Mouse (Mus musculus): ENCODE measurements around the gene Prickle2.

Prickle2 gene

DNA sequence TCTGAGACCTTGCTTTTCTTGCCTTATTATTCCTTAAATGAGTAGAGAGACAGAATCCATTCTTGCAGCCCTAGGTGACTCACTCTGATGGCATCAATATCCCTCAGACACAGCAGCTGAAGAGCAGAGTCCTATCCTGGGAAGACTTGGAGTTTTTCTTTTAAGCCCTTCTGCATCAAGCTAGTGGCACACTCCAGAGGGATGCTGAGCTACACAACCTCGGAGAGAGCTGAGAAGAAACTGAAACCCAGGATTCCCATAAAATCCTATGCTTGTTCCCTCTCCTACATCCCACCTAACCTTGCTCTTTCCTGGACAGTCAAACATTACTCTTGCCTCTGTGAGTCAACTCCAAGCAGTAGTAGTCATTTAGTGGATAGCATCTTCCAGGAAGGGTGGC, 256.0 kb downstream of the Prickle2 start:
- no peak for DNase-seq (ENCODE audit: low read depth, low spot score)

GRCm38 (mm10) chr6:92446662-92447061, 259.3 kb downstream of the Prickle2 start:
- DNase-seq (ENCODE audit: low read depth, low spot score) = no peak

GRCm38 (mm10) chr6:92441205-92441604, 264.8 kb downstream of the Prickle2 start:
- DNase-seq (ENCODE audit: low read depth, low spot score) = no peak

GRCm38 (mm10) chr6:92440251-92440650, 265.7 kb downstream of the Prickle2 start:
- DNase-seq (ENCODE audit: low read depth, low spot score) = no peak

- DNase-seq (ENCODE audit: low read depth, low spot score) = no peak
Measured at GRCm38 (mm10) chr6:92432146-92432545, 273.8 kb downstream of the Prickle2 start.

DNA sequence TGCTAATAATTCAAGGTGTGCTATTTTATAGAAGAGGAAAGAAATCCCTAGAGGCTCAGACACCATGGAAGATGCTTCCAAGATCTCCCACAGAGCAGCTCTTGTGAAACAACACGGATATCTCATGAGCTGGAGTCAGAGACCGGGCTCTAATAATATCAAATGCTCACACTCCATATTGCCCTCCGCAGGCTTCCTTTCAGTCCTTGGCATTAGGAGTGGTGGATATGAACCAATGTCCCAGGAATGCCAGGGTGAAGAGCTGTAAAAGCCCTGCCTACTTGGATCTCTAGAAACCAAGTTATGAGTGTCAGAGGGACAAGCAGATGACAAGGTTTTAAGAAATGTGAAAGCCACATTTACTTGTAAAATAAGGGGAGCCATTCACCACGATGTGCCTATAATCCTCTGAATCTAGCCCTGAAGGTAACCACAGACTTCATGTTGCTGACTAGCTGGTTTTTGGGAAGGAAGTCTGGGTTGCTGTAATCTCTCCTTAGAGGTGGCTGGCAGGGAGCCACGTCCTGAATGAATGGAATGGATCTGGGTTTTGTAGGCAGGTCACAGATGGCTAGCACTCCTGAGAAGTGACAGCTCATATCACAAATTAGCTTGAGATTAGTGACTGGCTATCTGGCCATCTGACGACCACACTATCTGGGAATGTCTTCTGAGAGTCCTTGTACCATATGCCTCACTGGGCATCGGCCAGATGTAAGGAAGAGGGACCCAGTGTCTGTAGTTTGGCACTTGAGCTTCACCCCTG, 278.4 kb downstream of the Prickle2 start:
- DNase-seq (ENCODE audit: low read depth, low spot score) = no peak

DNA sequence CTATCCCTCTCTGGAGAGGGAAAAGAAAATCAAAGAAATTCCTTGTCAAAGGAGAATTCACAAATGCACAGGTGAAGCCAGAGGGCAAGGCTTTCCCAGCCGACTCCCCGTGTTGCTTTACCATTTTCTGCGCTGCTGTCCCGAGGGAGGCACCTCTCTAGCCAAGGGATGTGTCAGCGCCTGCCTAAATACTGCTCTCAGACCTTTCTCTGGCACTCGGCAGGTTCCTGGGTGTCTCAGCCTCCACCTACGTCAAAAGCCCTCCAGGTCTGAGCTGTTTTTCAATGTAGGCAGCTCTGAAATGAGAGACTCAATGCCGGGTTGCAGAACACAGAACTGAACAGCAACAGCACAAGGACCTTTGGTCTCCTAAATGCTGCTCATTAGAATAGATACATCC, 280.1 kb downstream of the Prickle2 start:
- DNase-seq (ENCODE audit: low read depth, low spot score) = no peak

DNA sequence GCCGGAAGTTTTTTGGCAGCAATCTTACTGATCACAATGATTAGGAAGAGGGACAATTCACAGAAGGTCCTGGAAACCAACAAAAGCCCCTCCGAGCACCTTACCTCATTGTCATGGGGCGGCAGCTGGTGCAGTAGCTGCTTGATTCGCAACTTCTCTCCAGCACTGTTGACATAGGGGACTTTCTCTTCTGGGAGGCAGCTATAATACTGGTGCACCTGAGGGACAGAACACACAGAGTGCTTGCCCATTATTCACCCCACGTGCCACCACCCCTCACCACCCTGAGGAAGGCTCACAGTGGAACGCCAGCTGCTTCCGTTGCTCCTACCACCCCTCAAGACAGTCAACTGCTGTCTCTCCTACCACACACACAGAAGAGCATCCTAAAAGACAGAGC, 280.5 kb downstream of the Prickle2 start:
- no peak for DNase-seq (ENCODE audit: low read depth, low spot score)

GRCm38 (mm10) chr6:92424991-92425390, 281.0 kb downstream of the Prickle2 start:
- no peak for DNase-seq (ENCODE audit: low read depth, low spot score)

DNA sequence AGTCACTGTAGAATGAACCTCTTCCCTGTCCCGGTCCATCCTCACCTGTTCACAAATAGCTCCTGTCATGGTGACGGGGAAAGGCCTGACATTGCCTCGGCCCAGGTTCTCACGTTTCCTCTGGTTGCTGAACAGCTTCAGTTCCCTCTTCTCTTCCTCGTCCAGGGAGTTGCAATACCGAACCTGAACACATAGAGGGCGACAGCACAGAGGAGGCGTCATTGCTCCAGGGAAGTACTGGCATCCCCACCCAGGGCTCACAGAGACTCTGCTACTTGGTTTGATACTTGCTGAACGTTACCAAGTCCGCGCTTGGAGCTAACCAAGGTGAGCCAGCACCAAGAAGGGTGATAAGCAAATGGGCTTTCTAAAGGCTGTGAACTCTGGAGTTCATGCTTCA, 283.7 kb downstream of the Prickle2 start:
- DNase-seq (ENCODE audit: low read depth, low spot score) = no peak

DNA sequence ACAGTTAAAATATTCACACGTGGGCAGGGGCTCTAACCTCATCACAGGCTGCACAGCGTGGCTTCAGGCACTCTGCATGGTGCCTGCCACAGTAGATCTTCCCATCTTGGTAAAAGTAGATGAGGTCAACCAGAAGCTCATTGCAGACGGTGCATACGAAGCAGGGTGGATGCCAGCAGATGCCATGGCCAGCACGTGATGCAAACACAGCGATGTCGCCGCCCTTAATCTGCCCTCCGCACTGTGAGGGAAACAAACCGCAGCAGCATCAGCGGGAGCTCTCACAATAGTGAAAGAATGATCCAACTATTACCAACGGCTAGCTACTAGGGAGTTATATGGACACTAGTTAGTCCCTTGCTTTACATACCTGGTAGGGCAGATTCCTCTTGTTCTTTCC, 285.8 kb downstream of the Prickle2 start:
- no peak for DNase-seq (ENCODE audit: low read depth, low spot score)

GRCm38 (mm10) chr6:92415405-92415755, 290.6 kb downstream of the Prickle2 start:
- DNase-seq (ENCODE audit: low read depth, low spot score) = no peak

DNA sequence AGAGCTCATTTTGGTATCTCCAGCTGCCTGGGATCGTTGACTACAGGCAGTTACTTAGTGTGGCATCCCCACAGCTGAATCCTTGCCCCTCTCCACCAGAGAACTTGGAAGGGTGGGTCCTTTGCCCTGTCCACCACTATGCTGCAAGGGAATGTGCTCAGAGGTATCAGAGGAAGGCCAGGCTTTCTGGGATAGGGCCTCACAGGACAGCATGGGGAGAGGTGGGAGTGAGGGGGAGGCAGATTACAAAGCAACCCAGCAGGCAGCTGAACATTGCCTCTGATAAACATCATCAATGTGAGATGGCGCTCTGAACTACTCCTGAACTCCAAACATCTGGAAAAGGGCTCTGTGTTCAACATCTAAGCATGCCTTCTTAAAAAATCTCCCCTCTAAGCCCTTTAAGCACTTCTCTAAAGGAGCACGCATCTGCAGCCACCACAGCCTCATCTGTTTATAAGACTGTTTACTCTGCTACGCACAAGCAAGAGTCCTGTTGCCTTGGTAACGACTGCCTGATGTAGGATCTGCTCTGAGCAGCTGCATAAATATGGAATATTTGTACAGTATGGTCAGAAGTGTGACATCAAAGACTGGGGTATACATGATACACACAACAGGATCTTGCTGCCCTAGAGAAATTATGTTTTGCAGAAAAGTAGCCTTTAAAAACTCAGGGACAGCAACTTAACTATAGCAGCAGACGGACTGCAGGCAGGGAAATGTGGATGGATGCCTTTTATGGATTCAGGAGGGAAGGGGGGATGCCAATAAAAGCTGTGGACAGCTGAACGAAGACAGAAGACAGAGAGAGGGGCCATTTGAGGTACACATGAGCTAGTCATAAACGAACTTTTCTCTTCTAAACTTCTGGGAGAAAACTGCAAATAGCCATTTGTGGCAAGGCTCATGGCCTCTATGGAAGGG, 291.2 kb downstream of the Prickle2 start:
- DNase-seq (ENCODE audit: low read depth, low spot score) = peak; percentile 60

DNA sequence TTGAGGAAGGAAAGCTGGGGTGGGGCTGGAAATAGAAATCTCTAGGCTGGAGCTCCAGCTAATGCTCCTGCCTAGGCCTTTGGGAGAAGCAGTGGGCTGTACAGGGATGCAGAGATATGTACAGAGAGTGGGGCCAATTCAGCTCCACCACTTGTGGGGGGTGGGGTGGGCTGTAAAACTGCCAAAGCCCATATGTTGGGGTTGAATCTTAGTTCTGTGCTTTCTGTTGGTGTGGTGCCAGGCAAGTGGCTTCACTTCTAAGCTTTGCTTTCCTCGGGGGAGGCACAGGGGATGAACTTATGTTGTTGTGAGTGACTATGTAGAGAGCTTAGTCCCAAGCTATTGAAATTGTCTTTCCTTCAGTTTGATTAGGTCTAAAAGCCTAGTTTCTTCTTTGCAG, 292.0 kb downstream of the Prickle2 start:
- no peak for DNase-seq (ENCODE audit: low read depth, low spot score)

DNA sequence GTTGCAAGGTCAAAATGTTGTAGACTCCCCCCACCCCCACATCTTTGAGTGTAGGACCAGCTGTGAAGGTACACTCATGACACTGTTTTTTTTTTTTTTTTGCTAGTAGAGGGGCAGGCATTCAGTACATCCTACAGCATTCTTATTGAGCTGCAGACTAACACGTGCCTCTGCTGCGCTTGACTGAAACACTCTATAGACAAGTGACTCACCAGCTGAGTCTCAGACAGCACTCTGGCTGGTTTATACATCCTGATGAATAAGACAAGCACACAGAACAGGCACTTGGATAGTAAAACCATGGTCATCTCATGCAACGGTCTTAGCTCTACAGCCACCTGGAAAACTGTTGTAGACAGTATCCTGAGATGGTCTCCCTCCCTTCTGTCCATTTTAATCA, 296.2 kb downstream of the Prickle2 start:
- no peak for DNase-seq (ENCODE audit: low read depth, low spot score)

DNA sequence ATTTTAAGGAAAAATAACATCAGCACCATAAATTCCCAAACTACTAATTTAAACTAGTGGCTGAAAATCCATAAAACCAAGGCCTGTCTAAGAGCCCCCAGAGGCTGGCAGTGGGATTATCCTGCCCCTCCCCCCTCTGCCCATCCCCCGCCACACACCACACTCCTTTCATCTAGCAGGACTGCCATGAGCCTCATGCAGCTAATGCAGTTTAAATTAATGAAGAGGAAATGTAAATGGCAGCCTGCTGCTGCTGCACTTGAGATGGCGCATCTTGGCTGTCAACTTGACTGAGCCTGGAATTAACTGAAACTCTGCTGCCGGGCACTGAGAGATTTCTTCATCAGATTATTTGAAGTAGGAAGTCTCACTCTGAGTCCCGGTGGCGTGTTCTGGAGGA, 298.7 kb downstream of the Prickle2 start:
- no peak for DNase-seq (ENCODE audit: low read depth, low spot score)

DNA sequence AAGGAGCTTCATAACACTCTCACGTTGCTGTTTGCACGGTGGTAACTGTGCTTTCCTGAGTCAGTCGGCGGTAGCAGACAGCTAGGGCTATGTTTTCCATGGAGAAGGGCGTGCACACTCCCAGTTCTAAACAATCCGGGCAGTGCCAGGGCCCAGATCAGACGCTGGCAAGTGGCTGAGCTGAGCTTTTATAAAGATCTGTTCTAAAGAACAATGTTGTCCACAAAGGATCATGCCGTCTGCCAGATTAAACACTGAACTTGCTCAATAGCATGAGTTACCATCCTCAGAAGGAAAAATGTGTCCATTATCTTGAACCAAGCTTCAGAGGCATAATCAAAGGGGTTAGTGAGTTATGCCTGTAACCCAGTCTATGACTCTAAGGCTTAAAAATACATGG, 300.4 kb downstream of the Prickle2 start:
- no peak for DNase-seq (ENCODE audit: low read depth, low spot score)

- no peak for DNase-seq (ENCODE audit: low read depth, low spot score)
Measured at GRCm38 (mm10) chr6:92397876-92398275, 308.1 kb downstream of the Prickle2 start.

- DNase-seq (ENCODE audit: low read depth, low spot score) = no peak
Measured at GRCm38 (mm10) chr6:92395556-92395955, 310.4 kb downstream of the Prickle2 start.

DNA sequence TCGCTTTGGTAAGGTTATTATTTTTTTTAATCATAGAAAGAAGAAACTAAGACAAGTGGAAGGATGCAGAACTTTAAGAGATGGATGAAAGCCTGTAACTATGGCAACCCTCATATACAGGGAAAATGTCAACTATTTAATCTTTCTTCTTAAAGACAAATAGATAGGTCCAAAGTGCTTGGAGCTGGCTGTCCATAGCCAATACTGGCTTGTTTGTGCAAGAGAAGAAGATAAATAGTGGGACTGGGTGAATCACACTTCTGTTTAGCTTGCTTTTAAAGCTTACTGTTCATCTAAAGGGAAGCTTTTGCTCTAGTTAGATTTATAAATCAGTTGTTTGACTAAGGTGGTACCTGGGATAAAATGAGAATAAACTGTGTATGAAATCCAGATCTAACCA, 310.8 kb downstream of the Prickle2 start:
- no peak for DNase-seq (ENCODE audit: low read depth, low spot score)

DNA sequence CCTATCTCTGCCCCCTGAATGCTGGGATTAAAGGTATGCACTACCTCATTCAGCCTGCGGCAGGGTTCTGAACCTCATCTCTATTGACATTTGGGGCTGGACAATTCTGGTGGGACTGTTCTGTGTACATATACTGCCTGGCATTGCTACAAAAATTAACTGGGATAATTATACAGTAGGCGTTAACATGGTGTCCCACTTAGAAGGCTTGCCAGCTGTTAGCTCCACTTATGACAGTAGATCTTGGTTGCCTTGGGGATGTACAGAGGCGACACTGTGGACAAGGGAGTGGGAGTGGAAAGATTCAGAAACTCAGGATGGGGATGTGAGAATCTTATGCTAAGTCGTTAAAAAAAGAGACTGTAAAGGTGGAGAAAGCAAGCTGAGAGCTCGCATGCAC, 311.3 kb downstream of the Prickle2 start:
- DNase-seq (ENCODE audit: low read depth, low spot score) = no peak

GRCm38 (mm10) chr6:92390321-92390720, 315.6 kb downstream of the Prickle2 start:
- no peak for DNase-seq (ENCODE audit: low read depth, low spot score)

DNA sequence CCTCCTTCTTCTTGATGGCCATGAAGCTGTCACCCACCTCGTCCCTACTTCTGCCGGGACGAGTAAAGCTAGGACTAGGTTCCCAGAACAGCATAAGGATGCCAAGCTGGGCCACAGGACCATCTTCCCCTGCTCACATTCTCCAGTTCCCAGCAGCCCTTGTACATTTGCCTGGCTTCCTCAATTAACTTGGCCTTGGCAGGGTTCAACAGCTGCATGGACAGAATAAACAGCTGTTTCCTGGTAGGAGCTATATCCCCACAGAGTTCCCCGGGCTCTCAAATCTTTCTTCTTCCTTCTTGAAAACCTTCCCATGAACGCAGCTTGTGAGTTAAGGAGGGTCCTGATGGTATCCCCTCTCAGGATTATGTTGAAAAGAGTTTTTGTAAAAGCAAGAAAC, 317.3 kb downstream of the Prickle2 start:
- DNase-seq (ENCODE audit: low read depth, low spot score) = no peak
